Mouse (Mus musculus) C2C12 (cell line): ENCODE measurements around the gene Cul4a.

Source experiments
- CTCF ChIP-seq: IDR thresholded peaks from one replicate; pipeline ENCODE4 v1.5.1; 2011; ENCODE audit not compliant: control insufficient read depth, insufficient read depth, insufficient read length
- USF1 ChIP-seq: IDR thresholded peaks from one replicate; pipeline ENCODE4 v1.6.1; 2011; ENCODE audit warnings: low read depth, mild to moderate bottlenecking, control low read depth, moderate library complexity

- TF ChIP-seq CTCF (no peak), USF1 (no peak)
Observed at GRCm38 (mm10) chr8:13159377-13159881, 54.0 kb downstream of the Cul4a start.
